Mouse (Mus musculus): ENCODE data around the gene Iqch. TPM values are rescaled to one million over a fixed set of nuclear protein-coding genes. Genes with fewer than 3 reads are reported as not detected.
A peak's percentile ranks its signal among the peaks of the same experiment; 100 is the strongest.

The Iqch gene
- polyA plus RNA-seq, 1 experiment from 2014 or later = 0.14 TPM

- ATAC-seq = peak; percentile 98
- no peaks in the 10 kb centered on the region for H3K27me3 ChIP-seq (replicated peaks)
- no peaks in the 10 kb centered on the region for H3K36me3 ChIP-seq
- peak within 1 kb of the TSS; percentile 90 for H3K9ac ChIP-seq
- 0 out of 2 replicates have a peak, but pooled peaks cover 8% of the 10 kb centered on the region for H3K4me1 ChIP-seq (replicated peaks)
- H3K4me2 ChIP-seq (replicated peaks) = peak within 1 kb of the TSS; percentile 83
- peak within 1 kb of the TSS; percentile 95 for H3K4me3 ChIP-seq (replicated peaks)
- peak within 1 kb of the TSS; percentile 83 for H3K27ac ChIP-seq
- H3K9me3 ChIP-seq = no peaks in the 10 kb centered on the region
- WGBS = under 1% methylated on average over 53 of the region's 58 CpGs
Measured at GRCm38 (mm10) chr9:63377270-63378142, 224.8 kb downstream of the Iqch start, which contains the start of gene Map2k5. TSS of gene Map2k5 (minus strand) at chr9:63377902.

GRCm38 (mm10) chr9:63373315-63373714, 229.0 kb downstream of the Iqch start:
- H3K36me3 ChIP-seq = no peaks in the 10 kb centered on the region
- H3K4me1 ChIP-seq (replicated peaks) = 0 out of 2 replicates have a peak, but pooled peaks cover 8% of the 10 kb centered on the region
- ATAC-seq = no peak
- H3K9me3 ChIP-seq = no peaks in the 10 kb centered on the region
- WGBS = 78% methylated on average over 2 of the region's 2 CpGs
- no peak overlapping the region for H3K27ac ChIP-seq
- no peak overlapping the region for H3K4me3 ChIP-seq (replicated peaks)
- H3K4me2 ChIP-seq (replicated peaks) = no peak overlapping the region
- H3K9ac ChIP-seq = no peak overlapping the region
- H3K27me3 ChIP-seq (replicated peaks) = no peaks in the 10 kb centered on the region

GRCm38 (mm10) chr9:63372541-63372940, 229.8 kb downstream of the Iqch start:
- no peaks in the 10 kb centered on the region for H3K27me3 ChIP-seq (replicated peaks)
- no peaks in the 10 kb centered on the region for H3K9me3 ChIP-seq
- no peak overlapping the region for H3K27ac ChIP-seq
- no peaks in the 10 kb centered on the region for H3K36me3 ChIP-seq
- H3K4me3 ChIP-seq (replicated peaks) = no peak overlapping the region
- 0 out of 2 replicates have a peak, but pooled peaks cover 8% of the 10 kb centered on the region for H3K4me1 ChIP-seq (replicated peaks)
- WGBS = 80% methylated on average over 8 of the region's 8 CpGs
- no peak overlapping the region for H3K9ac ChIP-seq
- ATAC-seq = no peak
- H3K4me2 ChIP-seq (replicated peaks) = no peak overlapping the region

Other genes starting within 250 kb of the Iqch start
- 24.6 TPM in 2 replicates for gene Map2k5, start 224.6 kb downstream of the Iqch start, polyA plus RNA-seq (2015; fragmentation: Nextera tagmentation; extraction: Ambion mirVana)
- gene 2300009A05Rik, start 203.2 kb downstream of the Iqch start, polyA plus RNA-seq (2015; fragmentation: Nextera tagmentation; extraction: Ambion mirVana) = 46.5 and 47.6 TPM in 2 replicates
- 27.2 and 28.2 TPM in 2 replicates for gene Aagab, start 167 bp upstream of the Iqch start, polyA plus RNA-seq (2015; fragmentation: Nextera tagmentation; extraction: Ambion mirVana)
- 14.8 and 15.3 TPM in 2 replicates for gene Smad3, start 155.5 kb upstream of the Iqch start, polyA plus RNA-seq (2015; fragmentation: Nextera tagmentation; extraction: Ambion mirVana)